Mouse (Mus musculus) cerebellum, adult 9-11 months (tissue): ENCODE results near the gene Cdc27.
A peak's percentile ranks its signal among the peaks of the same experiment; 100 is the strongest.
"Not testable (repeated sequence)": the region's sequence is repeated elsewhere in the genome, so short reads cannot be mapped to it uniquely, and the experiment has no call there.

ENCODE experiments used
- DNase-seq: peaks from one replicate; pipeline ENCODE4 v3.0.0; 2022

The Cdc27 gene

GRCm38 (mm10) chr11:104568326-104568725 is 17.9 kb upstream of the Cdc27 start:
- no peak for DNase-seq

- DNase-seq: no peak
Measured at GRCm38 (mm10) chr11:104567736-104568135, 17.3 kb upstream of the Cdc27 start.

GRCm38 (mm10) chr11:104566796-104567195 is 16.4 kb upstream of the Cdc27 start:
- DNase-seq: no peak

GRCm38 (mm10) chr11:104566097-104566496 is 15.7 kb upstream of the Cdc27 start:
- DNase-seq: no peak

- DNase-seq: no peak
Measured at GRCm38 (mm10) chr11:104565172-104565571, 14.8 kb upstream of the Cdc27 start.

- DNase-seq: no peak
Measured at GRCm38 (mm10) chr11:104563496-104563895, 13.1 kb upstream of the Cdc27 start.

- no peak for DNase-seq
Measured at GRCm38 (mm10) chr11:104560971-104561370, 10.6 kb upstream of the Cdc27 start.

- no peak for DNase-seq
Measured at GRCm38 (mm10) chr11:104558651-104559403, 8.4 kb upstream of the Cdc27 start.

- DNase-seq: no peak
Measured at GRCm38 (mm10) chr11:104558065-104558464, 7.6 kb upstream of the Cdc27 start.

- DNase-seq: peak; percentile 23
Measured at GRCm38 (mm10) chr11:104549438-104550405, 698 bp downstream of the Cdc27 start.

GRCm38 (mm10) chr11:104547502-104547901 is 2.9 kb downstream of the Cdc27 start:
- no peak for DNase-seq

- no peak for DNase-seq
Measured at GRCm38 (mm10) chr11:104544507-104544906, 5.9 kb downstream of the Cdc27 start.

- DNase-seq: not testable (repeated sequence)
Measured at GRCm38 (mm10) chr11:104543337-104543736, 7.1 kb downstream of the Cdc27 start.

- no peak for DNase-seq
Measured at GRCm38 (mm10) chr11:104539811-104540210, 10.6 kb downstream of the Cdc27 start.

- DNase-seq: no peak
Measured at GRCm38 (mm10) chr11:104537945-104538555, 12.4 kb downstream of the Cdc27 start.

- no peak for DNase-seq
Measured at GRCm38 (mm10) chr11:104536843-104537242, 13.6 kb downstream of the Cdc27 start.

GRCm38 (mm10) chr11:104525935-104526334 is 24.5 kb downstream of the Cdc27 start:
- DNase-seq: no peak

GRCm38 (mm10) chr11:104512436-104512835 is 38.0 kb downstream of the Cdc27 start:
- no peak for DNase-seq

- no peak for DNase-seq
Measured at GRCm38 (mm10) chr11:104510606-104511005, 39.8 kb downstream of the Cdc27 start.

GRCm38 (mm10) chr11:104508455-104508854 is 42.0 kb downstream of the Cdc27 start:
- no peak for DNase-seq

- DNase-seq: no peak
Measured at GRCm38 (mm10) chr11:104488292-104488691, 62.1 kb downstream of the Cdc27 start.

- no peak for DNase-seq
Measured at GRCm38 (mm10) chr11:104481971-104482370, 68.4 kb downstream of the Cdc27 start.

GRCm38 (mm10) chr11:104479505-104479904 is 70.9 kb downstream of the Cdc27 start:
- no peak for DNase-seq
